Mouse (Mus musculus) granulocyte monocyte progenitor cell, adult 5-6 weeks (primary cell): ENCODE results near the gene Lsm6. TPM values are rescaled to one million over a fixed set of nuclear protein-coding genes. Genes with fewer than 3 reads are reported as not detected.

Source experiments
- ATAC-seq: replicated peaks from 2 replicates; pipeline ENCODE4 v1.8.0; 2016; ENCODE audit warnings: mild to moderate bottlenecking, moderate TSS enrichment, inconsistent platforms; ENCODE audit not compliant: poor library complexity, severe bottlenecking
- total RNA-seq, 2 experiments: library from RNA; stranded (forward) in 1 of 2; stranded (reverse) in 1 of 2; fragments of 200-712, 200-1000 nt in 1 of 2; fragments of >200 nt in 1 of 2; fragmentation: Nextera tagmentation in 1 of 2; gene quantifications; 2 replicates each; pipeline ENCODE4 v1.2.3; 2014 to 2017

The Lsm6 gene
- total RNA-seq (2014; fragmentation: Nextera tagmentation) (208 and 254 TPM in 2 replicates), total RNA-seq (2017) (228 and 316 TPM in 2 replicates)

DNA sequence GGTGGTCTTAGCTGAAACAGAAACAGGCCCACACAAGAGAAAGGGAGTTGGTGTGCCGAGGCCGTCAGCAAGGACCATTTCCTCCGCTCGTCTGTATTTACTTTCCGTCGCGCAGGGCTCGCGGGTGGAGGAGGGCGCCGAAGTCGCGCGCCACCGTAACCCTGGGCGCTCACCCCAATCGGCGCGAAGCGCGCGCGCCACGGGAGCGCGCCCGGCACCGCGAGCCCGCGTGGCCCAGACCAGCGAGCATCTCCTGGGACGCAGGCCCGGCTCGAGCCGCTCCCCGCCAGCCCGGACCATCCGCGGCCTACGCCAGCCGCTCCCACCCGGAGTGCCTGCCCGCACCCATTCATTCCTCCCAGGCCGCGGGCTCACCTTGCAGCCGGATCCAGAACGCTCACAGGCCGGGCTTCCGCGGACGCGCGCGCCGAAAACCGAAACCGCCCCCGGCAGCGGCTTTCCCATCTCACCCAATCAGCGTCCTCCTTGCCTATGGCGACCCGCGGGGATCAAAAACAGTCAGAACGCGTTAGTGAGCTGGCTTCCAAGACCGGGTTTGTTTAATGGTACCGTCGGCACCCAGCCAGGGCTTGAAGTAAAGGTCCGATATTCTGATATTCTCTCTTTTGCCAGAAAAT lies at the start of gene Lsm6:
Gene Lsm6 (minus strand): TSS at position 468 of the 638 bp plus-strand sequence.
- peak; percentile 90 for ATAC-seq

- no peak for ATAC-seq
These were observed 46.1 kb upstream of the Lsm6 start for GRCm38 (mm10) chr8:78867036-78867435.

GRCm38 (mm10) chr8:78863001-78863400 lies 42.1 kb upstream of the Lsm6 start:
- ATAC-seq = no peak

DNA sequence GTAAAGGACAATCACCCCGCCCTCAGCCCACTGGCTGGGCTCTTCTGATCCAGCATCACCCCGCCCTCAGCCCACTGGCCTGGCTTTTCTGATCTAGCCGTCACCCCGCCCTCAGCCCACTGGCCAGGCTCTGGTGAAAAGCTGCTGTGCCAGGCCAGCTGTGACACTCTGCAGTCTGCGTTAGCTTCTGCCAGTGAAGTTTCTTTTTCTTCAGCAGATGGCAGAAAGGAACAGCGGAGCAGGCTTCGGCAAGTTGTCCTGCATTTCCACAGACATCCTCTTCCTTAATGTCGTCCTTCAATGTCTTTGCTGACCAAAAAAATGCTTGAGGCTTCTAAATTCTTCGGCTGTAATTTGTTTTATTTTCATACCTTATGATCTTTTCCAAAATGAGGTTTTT lies 41.1 kb upstream of the Lsm6 start:
- no peak for ATAC-seq

DNA sequence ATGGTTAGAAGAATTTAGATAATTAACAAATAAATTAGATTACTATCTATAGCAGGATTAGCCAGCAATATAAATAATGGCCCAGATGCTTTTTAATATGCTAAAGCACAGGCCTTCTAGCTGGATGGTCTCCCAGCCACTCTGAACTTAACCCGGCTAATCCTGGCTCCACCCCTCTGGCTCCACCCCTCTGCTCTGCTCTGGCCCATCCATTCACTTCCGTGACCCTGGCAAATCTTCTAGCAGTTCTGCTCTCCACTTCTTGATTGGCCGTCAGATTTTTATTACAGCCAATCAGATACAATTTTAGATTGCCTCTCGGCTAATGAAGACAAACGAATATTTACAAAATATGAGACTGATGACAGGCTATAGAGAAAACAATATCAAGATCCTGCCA lies 39.8 kb upstream of the Lsm6 start:
- ATAC-seq = no peak

DNA sequence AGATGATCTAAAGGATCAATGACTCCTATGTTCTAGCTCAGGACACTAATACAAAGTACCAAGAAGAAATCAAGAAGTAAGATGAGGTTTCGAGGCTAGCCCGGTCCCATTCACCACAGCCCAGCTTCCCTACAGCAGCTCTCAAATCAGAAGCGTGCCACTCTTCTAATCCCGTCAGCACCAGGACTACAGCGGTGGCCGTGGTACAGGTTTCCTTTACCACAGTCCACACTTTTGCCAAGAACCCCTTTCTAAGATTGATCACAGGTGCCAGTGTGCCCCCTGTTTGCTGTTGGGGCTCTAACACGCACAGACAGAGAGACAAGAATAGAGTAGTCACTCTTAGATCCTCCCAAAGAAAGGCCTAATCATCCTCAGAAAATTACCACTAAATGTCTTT lies 36.5 kb upstream of the Lsm6 start:
- ATAC-seq = no peak

DNA sequence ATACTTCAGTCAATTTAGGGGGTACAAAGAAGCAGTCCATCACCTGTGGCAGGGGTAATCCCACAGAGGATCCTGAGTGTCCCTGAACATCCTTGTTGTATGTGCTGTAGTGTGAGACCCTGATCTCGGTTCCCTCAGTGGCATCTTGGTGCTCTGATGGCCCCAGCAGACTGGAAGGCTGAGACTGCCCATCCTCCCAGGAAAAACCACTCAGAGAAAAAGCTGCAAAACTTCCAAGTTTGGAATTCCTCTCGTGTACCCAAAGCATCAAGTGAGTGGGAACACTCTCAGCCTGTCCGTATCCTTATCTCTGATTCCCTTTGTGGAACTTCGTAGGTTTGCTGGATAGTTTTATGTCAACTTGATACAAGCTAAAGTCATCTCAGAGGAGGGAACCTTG lies 31.3 kb upstream of the Lsm6 start:
- ATAC-seq = no peak

- no peak; the same call in 1 of the 2 replicates for ATAC-seq
These were observed 26.3 kb upstream of the Lsm6 start for GRCm38 (mm10) chr8:78847240-78847639.

GRCm38 (mm10) chr8:78844559-78844958 lies 23.6 kb upstream of the Lsm6 start:
- no peak for ATAC-seq

- ATAC-seq = peak; percentile 61
These were observed 17.9 kb upstream of the Lsm6 start for GRCm38 (mm10) chr8:78838656-78839413.

- no peak for ATAC-seq
These were observed 15.2 kb upstream of the Lsm6 start for GRCm38 (mm10) chr8:78836091-78836490.

- ATAC-seq = no peak
These were observed 7.5 kb upstream of the Lsm6 start for GRCm38 (mm10) chr8:78828414-78828813.

DNA sequence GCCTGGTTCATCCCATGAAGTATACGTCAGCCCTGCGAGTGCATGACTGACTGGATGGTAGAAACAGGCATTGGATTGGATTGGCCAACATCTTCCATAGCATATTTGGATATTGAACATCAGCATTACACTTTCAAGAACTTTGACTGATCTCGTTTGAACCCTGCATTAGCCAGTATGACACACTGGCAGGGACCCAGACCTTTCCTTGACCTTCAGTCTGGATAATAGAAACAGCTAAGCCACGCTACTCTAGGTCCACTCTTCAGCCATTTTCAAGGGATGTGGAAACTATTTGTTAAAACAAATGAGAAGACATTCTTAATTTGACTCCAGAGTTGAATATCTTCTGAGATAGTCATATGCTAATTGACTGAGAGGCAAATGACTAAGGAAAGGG lies 3.6 kb upstream of the Lsm6 start:
- no peak for ATAC-seq

DNA sequence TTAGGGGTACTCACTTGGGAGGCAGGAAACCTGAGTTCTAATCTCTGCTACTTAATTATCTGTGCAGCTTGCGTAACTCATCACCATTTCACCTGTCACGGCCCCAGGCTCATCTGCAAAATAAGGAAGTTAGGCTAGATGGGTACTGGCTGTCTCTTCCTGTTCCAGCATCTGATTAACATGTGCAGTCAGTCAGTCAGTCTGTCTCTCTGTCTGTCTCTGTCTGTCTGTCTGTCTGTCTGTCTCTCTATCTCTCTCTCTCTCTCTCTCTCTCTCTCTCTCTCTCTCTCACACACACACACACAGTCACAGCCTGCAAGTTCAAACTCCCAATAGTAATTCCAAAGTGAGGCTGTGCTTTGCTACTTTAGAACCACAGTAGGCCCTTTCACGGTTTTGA lies 967 bp downstream of the Lsm6 start:
- peak; percentile 76 for ATAC-seq

GRCm38 (mm10) chr8:78814743-78815142 lies 6.2 kb downstream of the Lsm6 start:
- no peak for ATAC-seq

DNA sequence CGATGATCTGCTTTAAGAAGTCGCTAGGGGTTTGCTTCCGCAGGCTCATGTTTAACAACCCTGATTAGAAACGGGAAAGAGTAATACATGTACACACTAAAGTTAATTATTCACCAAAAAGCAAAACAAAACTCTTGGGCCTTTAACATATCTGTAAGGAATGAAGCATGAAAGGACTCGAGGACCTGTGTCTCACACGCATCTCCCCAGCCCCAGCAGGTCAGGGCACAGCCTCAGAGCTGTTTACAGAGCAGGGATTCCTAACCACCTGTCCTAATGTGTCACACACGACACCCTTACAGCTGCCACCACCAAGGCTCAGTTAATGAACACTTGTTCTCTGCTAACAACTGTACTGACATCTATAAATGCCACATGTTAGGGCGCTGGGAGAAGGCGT lies 7.9 kb downstream of the Lsm6 start:
- ATAC-seq = no peak

DNA sequence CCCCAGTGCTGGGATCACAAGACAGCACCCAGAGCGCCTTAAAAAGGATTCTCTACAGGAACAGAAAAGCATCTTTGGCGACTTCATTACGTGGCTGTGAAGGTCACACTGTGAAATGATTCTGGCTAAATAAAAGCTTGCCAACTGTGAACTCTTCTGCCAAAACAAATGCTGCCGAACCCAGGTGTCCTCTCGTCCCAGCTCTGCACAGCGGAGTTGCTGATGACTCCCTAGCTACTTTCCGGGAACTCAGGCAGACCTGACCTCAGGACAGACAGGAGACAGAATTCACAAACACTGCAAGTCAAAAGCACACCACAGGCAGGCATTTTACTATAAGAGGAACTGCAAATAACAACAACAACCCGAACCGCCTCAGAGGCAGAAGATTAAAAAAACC lies 8.5 kb downstream of the Lsm6 start:
- ATAC-seq = no peak

- ATAC-seq = no peak
These were observed 9.2 kb downstream of the Lsm6 start for GRCm38 (mm10) chr8:78811748-78812147.

DNA sequence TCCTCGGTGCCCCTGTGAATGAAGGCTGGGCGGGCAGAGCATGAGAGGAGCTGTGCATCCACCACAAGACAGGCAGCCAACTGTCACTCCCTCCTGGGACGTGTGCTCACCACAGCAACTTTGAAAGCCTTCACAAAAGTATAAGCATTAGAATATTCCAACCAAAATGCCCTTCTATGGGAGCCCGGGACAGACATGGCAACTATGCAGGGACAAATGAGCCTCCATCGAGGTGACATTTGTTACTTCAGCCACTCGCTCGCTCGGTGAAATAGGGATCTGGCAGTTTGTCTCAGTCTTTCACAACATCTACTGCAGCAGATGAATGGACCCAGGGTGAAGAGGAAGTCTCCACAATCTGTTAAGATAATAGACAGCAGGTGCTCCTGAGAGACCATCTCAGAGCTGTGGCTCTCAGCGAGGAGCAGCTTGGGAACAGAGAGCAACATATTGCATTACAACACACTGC lies 10.7 kb downstream of the Lsm6 start:
- peak; percentile 96 for ATAC-seq

DNA sequence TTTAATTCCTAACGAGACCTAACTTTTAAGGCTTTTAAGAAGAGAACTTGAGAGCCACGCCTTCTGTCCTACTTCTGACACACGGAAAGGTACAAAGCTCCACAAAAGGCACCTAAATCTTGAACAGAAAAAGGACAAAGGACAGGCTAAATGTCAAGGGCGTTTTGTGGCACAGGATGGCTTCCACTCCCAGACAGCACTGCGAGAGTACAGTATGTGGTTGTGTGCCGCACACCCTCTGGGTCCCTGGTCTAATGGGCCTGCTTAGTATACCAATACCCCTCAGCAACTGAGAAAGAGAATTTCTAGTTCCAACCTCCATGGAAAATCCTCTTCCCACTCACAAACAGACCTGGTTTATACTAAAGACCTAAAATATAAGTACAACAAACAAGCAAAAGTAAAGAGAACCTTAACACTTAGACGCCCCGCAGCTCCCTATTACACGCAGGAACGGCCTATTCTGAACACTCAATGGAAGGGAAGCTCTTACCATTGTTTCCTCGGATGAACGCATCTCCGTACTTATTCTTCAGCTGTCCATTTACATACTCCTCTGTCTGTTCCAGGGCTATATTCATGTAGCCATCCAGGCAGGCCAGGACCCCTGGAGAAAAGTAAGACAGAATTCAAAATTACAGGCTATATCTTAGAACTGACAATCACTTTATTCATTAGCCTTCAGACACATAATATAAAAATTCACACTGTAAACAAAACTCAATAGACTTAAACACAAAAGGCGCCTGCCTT lies 11.3 kb downstream of the Lsm6 start:
- ATAC-seq = no peak

- ATAC-seq = no peak
These were observed 12.1 kb downstream of the Lsm6 start for GRCm38 (mm10) chr8:78808888-78809287.
